11 mouse cellular contexts compared by ENCODE assay signal in genomic region chr11:100957915-100958469, GRCm38 (mm10). TPM values are rescaled to one million over a fixed set of nuclear protein-coding genes. Genes with fewer than 3 reads are reported as not detected.
DNase-seq lines count a peak whose midpoint lies in the region; ATAC-seq and TF ChIP-seq lines count a peak whose summit lies in the region.
"Had no signal": no experiment of that assay in that cellular context is flagged by ENCODE, and none has a peak within 500 bp of the region (broad histone marks: within the 10 kb centered on the region; RNA-seq: fewer than 3 reads in every experiment).

No protein-coding gene starts in this region.

- H3K9me3 ChIP-seq in heart, postnatal 0 days (replicated peaks; ENCODE audit: control insufficient read depth, low read length) = no peaks in the 10 kb centered on the region
- no peaks in the 10 kb centered on the region for H3K9me3 ChIP-seq in E14TG2a.4 (ENCODE audit: low read length)
- no peaks in the 10 kb centered on the region for H3K9me3 ChIP-seq in intestine, embryonic 15.5 days
- H3K9me3 ChIP-seq: embryonic facial prominence, embryonic 10.5 days; hindbrain, embryonic 12.5 days; neural tube, embryonic 13.5 days had no signal

- no peak for TF ChIP-seq CTCF in gastrocnemius, adult 2 months (IDR thresholded peaks at IDR 0.05)
- no peak for TF ChIP-seq CTCF in heart, postnatal 0 days (IDR thresholded peaks at IDR 0.05; ENCODE audit: low read depth)
- TF ChIP-seq CTCF in E14TG2a.4 (conservative IDR thresholded peaks at IDR 0.05; ENCODE audit: low read length) = no peak

- TF ChIP-seq EP300 in heart, postnatal 0 days (IDR thresholded peaks at IDR 0.05; ENCODE audit: low read depth) = no peak

- H3K4me1 ChIP-seq in heart, postnatal 0 days (ENCODE audit: control insufficient read depth, insufficient read depth) = peaks cover 26% of the 10 kb centered on the region
- H3K4me1 ChIP-seq in E14TG2a.4 (replicated peaks; ENCODE audit: low read depth, low read length) = peaks cover 65% of the 10 kb centered on the region
- peaks cover 36% of the 10 kb centered on the region for H3K4me1 ChIP-seq in intestine, embryonic 15.5 days (replicated peaks)

- peaks cover 40% of the 10 kb centered on the region for H3K36me3 ChIP-seq in heart, postnatal 0 days (replicated peaks; ENCODE audit: control insufficient read depth, insufficient read depth, low read length)
- H3K36me3 ChIP-seq in E14TG2a.4 (ENCODE audit: insufficient read depth, low read length) = no peaks in the 10 kb centered on the region; the same call in 1 of the 2 replicates
- 0 out of 2 replicates have a peak, but pooled peaks cover 7% of the 10 kb centered on the region for H3K36me3 ChIP-seq in intestine, embryonic 15.5 days
- H3K36me3 ChIP-seq: embryonic facial prominence, embryonic 10.5 days; hindbrain, embryonic 12.5 days; neural tube, embryonic 13.5 days had no signal

- no peak for DNase-seq in gastrocnemius, adult 2 months
- DNase-seq in gastrocnemius, postnatal 14 days = no peak
- DNase-seq in heart, postnatal 0 days (ENCODE audit: low spot score) = no peak
- DNase-seq in heart, postnatal 36 days = no peak
- DNase-seq in retina, postnatal 1 day = no peak

- no peak for ATAC-seq in heart, postnatal 0 days (ENCODE audit: insufficient read depth, low read depth)
- no peak for ATAC-seq in intestine, embryonic 15.5 days

- peak overlapping the region; percentile 99 for H3K27ac ChIP-seq in gastrocnemius, adult 2 months
- H3K27ac ChIP-seq in heart, postnatal 0 days (ENCODE audit: low read depth) = peak overlapping the region; percentile 12; the same call in 1 of the 2 replicates
- no peak overlapping the region for H3K27ac ChIP-seq in intestine, embryonic 15.5 days
- H3K27ac ChIP-seq: embryonic facial prominence, embryonic 10.5 days; hindbrain, embryonic 12.5 days; liver, embryonic 14.5 days; neural tube, embryonic 13.5 days had no signal

- WGBS in heart, postnatal 0 days = 43% methylated on average over 6 of the region's 6 CpGs
- 43% methylated on average over 6 of the region's 6 CpGs for WGBS in intestine, embryonic 15.5 days

- no peak overlapping the region for H3K4me2 ChIP-seq in heart, postnatal 0 days (ENCODE audit: low read depth, low read length)
- H3K4me2 ChIP-seq in intestine, embryonic 15.5 days (replicated peaks) = peak overlapping the region; percentile 43; the same call in 1 of the 2 replicates

- no peak overlapping the region for H3K9ac ChIP-seq in heart, postnatal 0 days (replicated peaks; ENCODE audit: low read depth, low read length)
- 0 out of 2 replicates have a peak overlapping the region, but pooled peaks have one; percentile 8 for H3K9ac ChIP-seq in intestine, embryonic 15.5 days
- H3K9ac ChIP-seq: liver, embryonic 14.5 days had no signal

- H3K27me3 ChIP-seq in heart, postnatal 0 days (ENCODE audit: control insufficient read depth, insufficient read depth, low read length) = no peaks in the 10 kb centered on the region
- peaks cover 22% of the 10 kb centered on the region for H3K27me3 ChIP-seq in E14TG2a.4 (ENCODE audit: insufficient read depth, low read length)
- peaks cover 15% of the 10 kb centered on the region for H3K27me3 ChIP-seq in intestine, embryonic 15.5 days (replicated peaks)

- intact Hi-C loops in gastrocnemius, adult 2 months (cut with DNase I) = loop anchor here (1.0 to 5.0 kb wide), 2 partner anchors 65 to 236 kb away; no protein-coding TSS in a partner anchor
- intact Hi-C loops in gastrocnemius, postnatal 14 days (cut with DNase I; ENCODE audit: low total_unique reads) = loop anchor here (2.0 to 10.0 kb wide), 2 partner anchors 61 to 213 kb away; no protein-coding TSS in a partner anchor
- intact Hi-C loops in heart, postnatal 36 days (cut with DNase I) = loop anchor here (1.0 to 5.0 kb wide), 6 partner anchors 19 to 386 kb away; partner anchors contain the start of genes Cnp, Hcrt and Stat3

- peak overlapping the region; percentile 63 for H3K4me3 ChIP-seq in gastrocnemius, adult 2 months
- no peak overlapping the region for H3K4me3 ChIP-seq in heart, postnatal 0 days (ENCODE audit: low read depth, low read length)
- H3K4me3 ChIP-seq in E14TG2a.4 (replicated peaks; ENCODE audit: low read length) = peak overlapping the region; percentile 69
- H3K4me3 ChIP-seq in intestine, embryonic 15.5 days (replicated peaks) = no peak overlapping the region

RNA-seq across cellular contexts. Expression of gene Cavin1, which starts 12.7 kb away (rescaled TPM):
- 100 to 1,000 TPM; 133 to 149 TPM for total RNA-seq in gastrocnemius, adult 2 months (2021)
- total RNA-seq in gastrocnemius, postnatal 14 days (2021) = 100 to 1,000 TPM; 226 to 256 TPM
- total RNA-seq in heart, postnatal 0 days (2014; rRNA removed; ENCODE audit: low replicate concordance) = 274 and 305 TPM in 2 replicates
- 401 and 442 TPM in 2 replicates for polyA plus RNA-seq in heart, postnatal 0 days (2015; fragmentation: Nextera tagmentation; extraction: Ambion mirVana)
- 100 to 1,000 TPM; 239 to 258 TPM for total RNA-seq in heart, postnatal 36 days (2021)
- 223 and 237 TPM in 2 replicates for polyA plus RNA-seq in intestine, embryonic 15.5 days (2015; fragmentation: Nextera tagmentation; extraction: Ambion mirVana)

RNA-seq across cellular contexts. Expression of gene Stat3, which starts 18.7 kb away (rescaled TPM):
- total RNA-seq in gastrocnemius, adult 2 months (2021) = 10 to 100 TPM; 40.6 to 44.2 TPM
- total RNA-seq in gastrocnemius, postnatal 14 days (2021) = 10 to 100 TPM; 41.7 to 43.6 TPM
- 105 and 128 TPM in 2 replicates for total RNA-seq in heart, postnatal 0 days (2014; rRNA removed; ENCODE audit: low replicate concordance)
- 53.5 and 65.7 TPM in 2 replicates for polyA plus RNA-seq in heart, postnatal 0 days (2015; fragmentation: Nextera tagmentation; extraction: Ambion mirVana)
- 10 to 100 TPM; 93.5 to 93.9 TPM for total RNA-seq in heart, postnatal 36 days (2021)
- 45.8 and 48.9 TPM in 2 replicates for polyA plus RNA-seq in intestine, embryonic 15.5 days (2015; fragmentation: Nextera tagmentation; extraction: Ambion mirVana)

RNA-seq across cellular contexts. Expression of gene Atp6v0a1, which starts 51.3 kb away (rescaled TPM):
- total RNA-seq in gastrocnemius, adult 2 months (2021) = 10 to 100 TPM; 59.6 to 65.2 TPM
- 10 to 100 TPM; 53.4 to 58.5 TPM for total RNA-seq in gastrocnemius, postnatal 14 days (2021)
- 57.0 and 57.1 TPM in 2 replicates for total RNA-seq in heart, postnatal 0 days (2014; rRNA removed; ENCODE audit: low replicate concordance)
- 49.2 and 50.3 TPM in 2 replicates for polyA plus RNA-seq in heart, postnatal 0 days (2015; fragmentation: Nextera tagmentation; extraction: Ambion mirVana)
- 10 to 100 TPM; 76.8 to 88.5 TPM for total RNA-seq in heart, postnatal 36 days (2021)
- polyA plus RNA-seq in intestine, embryonic 15.5 days (2015; fragmentation: Nextera tagmentation; extraction: Ambion mirVana) = 35.4 and 36.2 TPM in 2 replicates

Comparison
In these comparisons a context has a peak if more than half of its experiments do, and no peak if none do; other contexts are left out.
1. H3K4me3 ChIP-seq: peak in gastrocnemius, adult 2 months (single experiment) and E14TG2a.4 (single experiment); none in heart, postnatal 0 days (single experiment) and intestine, embryonic 15.5 days (single experiment).